Mouse (Mus musculus): ENCODE measurements around the gene Sorbs1.

The Sorbs1 gene

DNA sequence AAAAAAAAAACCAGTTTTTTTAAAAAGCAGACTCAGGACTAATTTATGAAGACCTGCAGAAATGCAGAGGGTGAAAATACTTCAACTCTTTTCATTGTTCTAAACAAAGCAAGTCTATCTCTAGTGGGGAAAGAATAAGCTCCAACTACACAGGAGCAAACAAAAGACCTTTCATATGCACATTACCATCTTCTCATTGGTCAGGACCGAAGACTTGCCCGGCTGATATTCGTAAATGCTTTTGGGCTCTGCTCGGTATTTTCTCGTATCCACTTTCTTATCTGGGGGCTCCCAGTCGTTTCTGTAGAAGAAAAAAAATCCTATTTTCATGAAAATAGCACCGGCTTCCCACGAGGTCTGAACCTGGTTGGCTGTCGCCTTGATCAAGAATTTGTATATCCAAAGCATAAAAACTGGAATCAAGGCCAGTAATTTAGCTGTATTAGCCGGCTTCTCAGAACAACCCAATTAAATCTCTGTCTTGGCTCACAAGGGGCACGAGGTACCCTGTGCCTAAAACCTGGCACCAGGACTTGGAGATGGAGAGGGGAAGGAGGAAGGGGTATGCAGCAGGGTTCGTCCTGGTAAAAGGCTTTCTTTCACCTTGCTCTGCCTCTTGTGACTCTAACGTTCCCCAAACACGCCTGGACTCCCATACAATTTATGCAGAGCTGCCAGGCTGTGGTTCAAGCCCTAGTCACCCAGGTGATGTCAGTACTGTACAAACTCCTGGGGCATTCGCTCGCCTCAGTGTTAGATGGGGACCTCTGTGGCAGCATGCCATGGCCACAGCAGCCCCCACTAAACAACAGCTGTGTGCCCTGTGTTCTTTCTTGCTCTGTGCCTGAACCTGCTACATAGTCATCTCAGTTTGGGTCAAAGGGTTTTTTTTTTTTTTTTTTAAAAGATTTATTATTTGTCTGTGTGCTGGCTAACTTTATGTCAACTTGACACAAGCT, 163.6 kb downstream of the Sorbs1 start:
- no peak for DNase-seq (ENCODE audit: extremely low spot score, low read depth, low spot score)

- DNase-seq (ENCODE audit: extremely low spot score, low read depth, low spot score), result no peak
Measured at GRCm38 (mm10) chr19:40349281-40349680, 164.3 kb downstream of the Sorbs1 start.

- no peak for DNase-seq (ENCODE audit: extremely low spot score, low read depth, low spot score)
Measured at GRCm38 (mm10) chr19:40348652-40349051, 164.9 kb downstream of the Sorbs1 start.

GRCm38 (mm10) chr19:40348175-40348574, 165.4 kb downstream of the Sorbs1 start:
- DNase-seq (ENCODE audit: extremely low spot score, low read depth, low spot score), result no peak

DNA sequence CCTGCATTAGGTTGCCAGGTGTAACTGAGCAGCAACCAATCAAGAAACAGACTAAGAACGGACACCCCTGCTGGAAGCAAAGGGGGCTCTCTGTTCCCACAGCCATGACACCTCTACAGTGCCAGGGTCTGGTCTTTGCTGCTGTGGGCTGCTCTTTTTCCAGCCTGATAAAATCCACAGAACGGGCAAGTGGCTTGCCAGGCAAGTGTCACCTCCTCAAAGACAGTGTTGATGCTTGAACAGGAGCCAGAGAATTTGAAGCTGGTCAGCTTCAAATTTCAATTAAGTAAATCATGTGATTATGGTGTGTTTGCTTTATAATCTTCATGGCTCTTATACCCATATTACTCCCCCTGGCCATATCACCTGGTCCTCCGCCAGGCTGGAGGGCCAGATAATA, 166.7 kb downstream of the Sorbs1 start:
- no peak for DNase-seq (ENCODE audit: extremely low spot score, low read depth, low spot score)

GRCm38 (mm10) chr19:40346232-40346844, 167.2 kb downstream of the Sorbs1 start:
- no peak for DNase-seq (ENCODE audit: extremely low spot score, low read depth, low spot score)

DNA sequence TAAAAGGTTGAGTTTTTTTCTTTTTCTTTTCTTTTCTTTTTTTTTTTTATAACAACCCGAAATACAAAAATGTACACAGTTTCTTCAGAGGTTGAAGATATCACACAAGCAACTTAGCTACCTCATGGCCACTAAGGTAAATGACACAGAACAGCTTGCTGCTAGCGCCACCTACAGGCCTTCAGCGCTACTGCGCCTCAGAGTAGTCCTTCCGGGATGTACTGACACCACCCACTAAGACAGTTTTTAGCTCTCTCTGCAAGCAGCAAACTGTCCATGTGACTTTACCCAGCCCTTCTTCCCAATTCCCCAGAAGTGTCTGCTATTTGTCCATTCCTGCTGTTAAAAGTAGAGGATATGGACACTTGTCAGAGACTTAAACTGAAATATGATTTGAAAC, 167.9 kb downstream of the Sorbs1 start:
- no peak for DNase-seq (ENCODE audit: extremely low spot score, low read depth, low spot score)

GRCm38 (mm10) chr19:40343018-40343417, 170.6 kb downstream of the Sorbs1 start:
- no peak for DNase-seq (ENCODE audit: extremely low spot score, low read depth, low spot score)

GRCm38 (mm10) chr19:40341141-40341540, 172.4 kb downstream of the Sorbs1 start:
- DNase-seq (ENCODE audit: extremely low spot score, low read depth, low spot score), result no peak

DNA sequence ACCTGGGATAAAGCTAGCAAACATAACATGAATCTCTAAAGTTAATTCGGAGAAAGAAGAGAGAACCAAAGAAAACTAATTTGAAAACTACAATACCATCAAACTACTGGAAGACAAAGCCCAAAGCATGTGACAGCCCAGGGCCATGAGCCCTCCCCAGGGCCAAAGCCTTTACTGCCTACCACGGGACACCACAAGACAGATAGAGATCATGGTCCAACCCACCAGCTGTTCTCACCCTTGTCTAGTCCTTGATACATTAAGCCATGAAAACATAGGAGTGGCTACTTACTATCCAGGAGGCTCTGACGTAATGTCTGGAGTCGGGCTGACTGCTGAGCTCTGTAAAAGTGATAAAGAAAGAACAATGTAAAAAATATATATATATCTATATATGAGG, 176.9 kb downstream of the Sorbs1 start:
- DNase-seq (ENCODE audit: extremely low spot score, low read depth, low spot score), result no peak

GRCm38 (mm10) chr19:40333905-40334304, 179.7 kb downstream of the Sorbs1 start:
- no peak for DNase-seq (ENCODE audit: extremely low spot score, low read depth, low spot score)

- no peak for DNase-seq (ENCODE audit: extremely low spot score, low read depth, low spot score)
Measured at GRCm38 (mm10) chr19:40333081-40333480, 180.5 kb downstream of the Sorbs1 start.

GRCm38 (mm10) chr19:40332303-40332702, 181.3 kb downstream of the Sorbs1 start:
- no peak for DNase-seq (ENCODE audit: extremely low spot score, low read depth, low spot score)

DNA sequence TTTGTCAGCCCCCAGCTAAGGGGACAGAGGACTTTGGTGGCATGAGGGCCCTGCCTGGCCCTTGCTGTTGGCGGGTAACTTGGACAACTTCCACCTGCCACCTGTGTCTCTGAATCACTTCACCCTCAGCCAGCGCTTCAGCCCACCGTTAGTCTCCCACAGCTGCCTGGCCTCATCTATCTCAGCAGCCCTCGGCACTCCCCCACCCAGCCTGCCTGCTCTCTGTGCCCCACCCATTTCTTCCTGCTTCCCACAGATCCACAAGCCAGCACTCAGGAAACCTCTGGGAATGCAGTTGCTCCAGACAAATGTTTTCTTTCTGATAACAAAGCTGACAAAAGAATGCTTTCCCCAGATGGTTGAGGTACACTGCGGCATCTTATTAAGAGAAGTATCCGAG, 181.7 kb downstream of the Sorbs1 start:
- no peak for DNase-seq (ENCODE audit: extremely low spot score, low read depth, low spot score)

GRCm38 (mm10) chr19:40326126-40326525, 187.5 kb downstream of the Sorbs1 start:
- DNase-seq (ENCODE audit: extremely low spot score, low read depth, low spot score), result no peak

- DNase-seq (ENCODE audit: extremely low spot score, low read depth, low spot score), result no peak
Measured at GRCm38 (mm10) chr19:40325381-40325780, 188.2 kb downstream of the Sorbs1 start.

- no peak for DNase-seq (ENCODE audit: extremely low spot score, low read depth, low spot score)
Measured at GRCm38 (mm10) chr19:40322226-40322625, 191.4 kb downstream of the Sorbs1 start.

DNA sequence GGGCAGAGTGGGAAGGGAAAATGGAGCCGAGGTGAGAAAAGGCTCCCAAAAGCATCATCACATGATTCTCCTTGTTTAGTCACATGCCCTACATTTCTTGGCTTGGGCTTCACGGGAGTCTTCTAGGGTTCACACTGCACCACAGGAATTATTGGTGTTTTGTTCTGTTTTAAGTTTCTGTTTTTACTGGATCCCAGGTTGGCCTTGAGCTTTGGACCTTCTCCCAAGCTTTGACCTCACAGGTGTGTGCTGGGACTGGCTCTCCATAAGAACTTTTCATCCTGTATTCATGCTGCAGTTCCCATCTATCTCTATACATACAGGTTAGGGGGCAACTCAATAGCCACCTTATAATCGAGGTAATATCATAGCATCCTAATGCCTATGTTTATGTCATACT, 194.4 kb downstream of the Sorbs1 start:
- DNase-seq (ENCODE audit: extremely low spot score, low read depth, low spot score), result no peak

DNA sequence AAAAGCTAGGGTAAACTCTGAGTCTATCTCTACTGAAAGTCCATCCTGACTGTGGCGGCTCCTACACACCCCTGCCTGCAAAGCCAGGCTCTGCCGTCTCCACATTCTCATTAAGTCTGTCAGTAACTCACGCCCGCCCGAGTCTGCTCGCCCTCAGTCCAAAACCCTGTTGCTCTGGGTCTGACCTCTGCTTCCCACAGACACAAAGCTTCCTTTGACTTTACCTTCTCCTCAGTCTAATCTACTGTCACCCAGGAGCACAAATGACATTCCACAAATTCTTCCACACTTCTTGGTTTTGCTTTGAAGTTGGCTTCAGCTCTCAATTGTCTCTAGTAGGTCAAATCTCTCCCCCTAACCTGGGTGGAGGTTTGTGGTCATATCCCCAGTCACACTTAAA, 195.1 kb downstream of the Sorbs1 start:
- DNase-seq (ENCODE audit: extremely low spot score, low read depth, low spot score), result no peak

GRCm38 (mm10) chr19:40317001-40317400, 196.6 kb downstream of the Sorbs1 start:
- no peak for DNase-seq (ENCODE audit: extremely low spot score, low read depth, low spot score)

- DNase-seq (ENCODE audit: extremely low spot score, low read depth, low spot score), result no peak
Measured at GRCm38 (mm10) chr19:40314252-40314651, 199.3 kb downstream of the Sorbs1 start.

DNA sequence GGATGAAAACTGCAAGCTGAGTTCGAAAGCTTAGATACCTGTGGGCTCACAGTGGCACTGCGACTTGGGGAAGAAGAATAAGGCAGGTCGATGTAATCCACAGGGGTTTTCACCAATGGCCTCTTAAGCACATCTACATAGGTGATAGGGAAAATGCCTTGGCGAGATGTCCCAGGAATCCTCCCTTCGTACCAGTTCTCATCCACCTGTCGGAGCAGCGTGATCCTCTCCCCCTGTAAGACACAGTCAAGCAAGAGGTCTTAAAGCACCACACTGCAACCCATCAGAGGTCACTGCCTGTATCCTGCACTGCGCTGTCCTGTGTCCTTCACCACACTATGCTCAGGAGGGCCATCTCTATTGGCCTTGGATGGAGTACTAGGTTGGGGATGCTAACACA, 201.9 kb downstream of the Sorbs1 start:
- no peak for DNase-seq (ENCODE audit: extremely low spot score, low read depth, low spot score)
